Mouse (Mus musculus): ENCODE measurements around the gene Clec4g.

Clec4g gene

DNA sequence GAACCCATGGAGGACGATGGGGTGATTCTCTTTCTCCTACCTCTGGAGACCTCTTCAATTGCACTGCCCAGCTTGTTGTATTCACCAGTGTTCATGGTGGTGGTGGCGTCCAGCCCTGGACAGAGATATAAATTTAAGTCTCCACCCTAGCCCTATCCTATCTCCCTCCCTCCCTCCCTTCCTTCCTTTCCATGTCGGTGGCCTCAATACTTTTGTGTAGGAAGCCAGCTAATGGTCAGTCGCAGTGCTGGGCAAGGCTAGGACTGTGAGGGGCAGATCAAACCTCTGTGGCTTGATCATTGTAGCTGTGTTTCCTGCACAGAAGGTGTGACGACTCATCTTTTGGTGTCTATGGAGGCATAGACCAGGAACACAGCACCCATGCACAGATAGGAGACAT, at the start of gene Clec4g:
Gene Clec4g (minus strand): TSS at position 101 of the 400 bp plus-strand sequence.
- WGBS = 69% methylated on average over 5 of the region's 5 CpGs

DNA sequence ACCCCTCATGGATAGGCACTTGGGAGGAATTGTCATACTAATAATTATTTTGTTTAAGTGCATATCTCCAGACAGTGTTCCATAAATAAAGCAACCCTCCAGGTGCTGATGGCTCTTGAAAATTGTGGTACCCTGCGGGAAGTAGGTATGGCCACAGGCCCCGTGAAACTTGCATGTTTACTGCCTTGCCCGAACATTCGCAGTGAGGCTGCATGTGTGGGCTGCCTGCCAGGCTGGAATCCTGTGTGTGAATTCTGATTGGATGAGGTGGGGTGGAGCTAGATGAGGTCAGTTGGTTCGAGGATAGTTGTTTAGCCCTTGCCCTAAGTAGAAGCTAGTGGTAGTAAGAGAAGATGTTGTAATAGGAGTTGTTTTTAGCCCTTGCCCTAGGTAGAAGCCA, 48.2 kb upstream of the Clec4g start:
- WGBS = 83% methylated on average over 5 of the region's 5 CpGs

DNA sequence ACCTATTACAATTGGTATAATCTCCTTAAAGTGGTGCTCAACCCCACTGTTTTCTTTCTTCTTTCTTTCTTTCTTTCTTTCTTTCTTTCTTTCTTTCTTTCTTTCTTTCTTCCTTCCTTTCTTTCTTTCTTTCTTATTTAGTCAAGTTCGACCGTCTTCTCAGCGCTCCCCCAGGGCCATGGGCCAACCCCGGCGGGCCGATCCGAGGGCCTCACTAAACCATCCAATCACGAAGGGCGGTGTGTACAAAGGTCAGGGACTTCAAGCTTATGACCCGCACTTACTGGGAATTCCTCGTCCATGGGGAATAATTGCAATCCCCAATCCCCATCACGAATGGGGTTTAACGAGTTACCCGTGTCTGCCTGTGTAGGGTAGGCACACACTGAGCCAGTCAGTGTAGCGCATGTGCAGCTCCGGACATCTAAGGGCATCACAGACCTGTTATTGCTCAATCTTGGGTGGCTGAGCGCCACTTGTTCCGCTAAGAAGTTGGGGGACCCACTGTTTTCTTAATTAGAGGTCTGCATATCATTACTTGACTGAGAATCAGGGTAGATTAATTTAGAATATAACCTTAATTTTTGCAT, 33.9 kb upstream of the Clec4g start:
- 74% methylated on average over 18 of the region's 18 CpGs for WGBS

DNA sequence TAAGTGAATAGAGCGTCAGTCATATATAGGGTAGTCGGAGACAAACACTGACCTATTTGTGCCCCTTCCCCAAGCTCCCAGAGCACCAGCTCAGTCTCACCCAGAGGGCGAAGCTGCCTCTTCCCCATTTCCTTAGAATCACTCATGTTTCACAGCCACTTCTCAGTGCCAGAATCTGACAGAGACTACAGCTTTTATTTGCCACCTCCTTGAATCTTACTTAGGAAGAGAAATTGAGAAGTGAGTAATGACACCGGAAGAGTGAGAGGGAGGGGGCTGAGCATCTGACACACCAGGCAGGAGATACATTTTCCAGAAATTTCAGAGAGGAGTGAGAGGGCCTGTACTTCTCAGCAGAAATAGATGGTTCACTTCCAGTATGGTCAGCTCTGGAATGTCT, 28.3 kb upstream of the Clec4g start, which contains the start of gene Cd209a:
Gene Cd209a (minus strand): TSS at position 224 of the 400 bp plus-strand sequence.
- 82% methylated on average over 4 of the region's 4 CpGs for WGBS

DNA sequence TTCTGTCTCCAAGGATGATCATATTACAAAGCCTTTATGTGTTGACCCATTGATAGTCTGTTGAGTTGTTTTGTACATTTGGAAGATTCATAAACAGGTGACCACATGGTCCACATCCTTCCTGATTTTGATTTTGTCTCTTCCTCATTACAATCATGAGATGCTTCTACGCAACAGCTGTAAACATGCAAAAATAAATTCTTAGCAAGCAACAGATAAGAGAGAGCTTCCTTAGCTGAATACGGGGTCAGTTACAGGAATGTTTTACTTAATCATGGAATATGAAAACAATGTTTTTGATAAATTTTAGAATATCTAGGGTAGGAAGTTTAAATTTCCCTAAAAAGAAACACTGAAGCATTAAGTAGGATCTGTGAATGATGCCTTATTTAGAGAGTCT, 16.5 kb upstream of the Clec4g start:
- WGBS = 84% methylated on average over 2 of the region's 2 CpGs

DNA sequence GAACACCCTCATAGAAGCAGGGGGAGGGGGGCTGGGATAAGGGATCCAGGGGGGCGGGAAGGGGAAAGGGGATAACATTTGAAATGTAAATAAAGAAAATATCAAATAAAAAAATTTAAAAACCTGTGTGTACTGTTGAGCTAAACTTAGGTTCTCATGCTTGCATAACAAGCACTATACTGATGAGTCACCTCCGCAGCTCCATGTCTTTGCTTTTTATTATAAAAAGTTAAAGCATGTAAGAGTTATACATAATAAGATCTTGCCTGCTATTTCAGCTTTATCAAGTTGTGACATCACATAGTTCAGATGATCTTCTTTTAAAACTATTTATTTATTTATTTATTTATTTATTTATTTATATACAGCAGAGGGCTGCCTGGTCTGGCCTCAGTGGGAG, 15.1 kb upstream of the Clec4g start:
- WGBS = 75% methylated on average over 2 of the region's 2 CpGs

DNA sequence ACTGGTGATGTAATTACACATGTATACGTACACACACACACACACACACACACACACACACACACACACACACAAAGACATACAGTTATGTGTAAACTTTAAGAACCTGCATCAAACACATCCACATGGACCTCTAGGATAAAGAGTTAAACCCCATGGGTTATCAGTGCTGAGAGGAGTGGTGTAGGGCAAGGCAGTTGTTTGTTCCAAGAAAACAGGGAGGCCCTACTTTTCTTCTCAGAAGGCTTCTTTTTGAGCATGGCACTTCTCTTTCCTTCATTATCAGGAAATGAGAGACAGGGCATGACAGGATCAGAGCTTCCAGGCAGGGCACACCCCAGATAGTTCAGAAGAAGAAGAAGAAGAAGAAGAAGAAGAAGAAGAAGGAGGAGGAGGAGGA, 13.6 kb upstream of the Clec4g start:
- WGBS = 52% methylated on average over 1 of the region's 1 CpGs

DNA sequence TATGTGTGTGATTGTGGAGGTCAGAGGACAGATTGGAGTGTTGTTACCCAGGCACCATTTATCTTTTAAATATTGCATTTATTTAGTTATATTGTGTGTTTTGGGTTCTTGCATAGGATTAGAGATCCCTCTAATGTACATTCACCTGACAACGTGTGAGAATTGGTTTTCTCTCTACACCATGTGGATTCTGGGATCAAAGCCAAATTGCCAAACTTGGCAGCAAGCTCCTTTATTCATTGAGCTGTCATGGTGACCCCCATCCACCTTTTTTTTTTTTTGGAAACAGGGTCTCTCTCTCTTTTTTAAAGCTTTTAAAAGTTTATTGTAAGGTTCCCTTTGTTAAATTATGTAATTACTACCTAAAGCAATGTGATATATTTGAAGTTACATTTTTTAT, 590 bp upstream of the Clec4g start:
- 17% methylated on average over 1 of the region's 1 CpGs for WGBS

DNA sequence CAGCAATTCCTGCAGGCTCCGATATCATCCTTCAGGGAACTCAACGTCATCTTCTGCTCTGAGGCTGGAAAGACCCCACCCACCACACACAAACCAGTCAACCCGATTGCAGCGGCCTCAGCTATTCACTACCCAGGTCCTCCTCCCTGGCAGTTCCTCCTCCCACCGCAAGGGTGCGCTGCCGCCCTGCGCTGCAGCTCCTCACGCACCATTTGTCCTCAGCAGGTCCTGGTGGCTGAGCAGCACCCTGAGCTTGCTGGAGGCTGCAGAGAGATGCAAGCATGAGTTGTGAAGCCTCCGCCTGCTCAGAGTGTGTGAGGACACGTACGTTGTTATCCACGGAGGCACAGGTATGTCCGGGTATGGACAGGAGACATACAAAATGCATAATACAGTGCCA, 1.9 kb downstream of the Clec4g start:
- 19% methylated on average over 14 of the region's 14 CpGs for WGBS

DNA sequence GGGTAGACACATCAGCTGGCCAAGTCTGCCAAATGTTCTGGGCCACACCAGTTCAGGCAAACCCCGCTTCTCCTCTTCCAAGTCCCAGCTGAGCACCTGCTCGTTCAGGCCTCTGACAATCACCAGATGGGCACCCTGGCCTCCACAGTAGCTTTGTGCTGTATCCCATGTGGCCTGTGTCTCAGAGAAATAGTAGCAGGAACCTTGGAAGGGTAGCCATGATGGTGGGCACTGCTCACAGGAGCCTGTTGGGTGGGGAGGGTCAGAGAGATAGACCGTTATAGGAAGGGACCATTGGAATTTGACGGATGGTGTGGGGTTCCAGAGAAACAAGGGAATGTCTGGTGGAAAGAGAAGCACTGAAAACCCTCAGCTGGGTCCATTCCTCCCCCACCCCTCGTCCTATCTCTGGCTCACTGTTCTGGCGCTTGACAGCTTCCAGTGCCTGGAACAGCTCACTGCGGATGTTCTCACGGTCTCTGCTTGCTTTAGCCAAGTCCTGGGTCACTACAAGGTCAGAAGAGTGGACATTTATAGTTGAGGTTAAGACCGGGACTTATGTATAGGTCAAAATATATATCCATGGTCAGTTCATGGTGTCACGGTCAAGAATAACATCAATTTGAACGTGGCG, 3.0 kb downstream of the Clec4g start:
- WGBS = 89% methylated on average over 12 of the region's 12 CpGs

DNA sequence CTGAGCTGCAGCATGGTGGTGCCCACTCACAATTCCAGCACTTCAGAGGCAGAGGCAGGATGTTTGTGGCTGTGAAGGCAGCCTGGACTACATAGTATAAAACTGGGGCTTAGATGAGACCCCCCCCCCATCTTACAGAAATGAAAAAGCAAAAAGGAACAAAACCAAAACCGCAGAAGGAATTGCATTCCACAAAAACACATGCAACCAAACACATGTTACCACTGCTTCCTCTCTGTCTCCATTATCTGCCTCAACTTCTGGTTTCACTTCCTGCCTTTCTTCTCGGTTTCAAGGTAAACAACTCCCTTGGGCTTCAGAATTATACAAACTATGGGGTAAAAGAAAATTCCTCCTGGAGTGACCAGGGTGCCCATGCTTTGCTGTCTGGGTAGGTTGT, 8.8 kb downstream of the Clec4g start:
- WGBS = 59% methylated on average over 2 of the region's 2 CpGs

DNA sequence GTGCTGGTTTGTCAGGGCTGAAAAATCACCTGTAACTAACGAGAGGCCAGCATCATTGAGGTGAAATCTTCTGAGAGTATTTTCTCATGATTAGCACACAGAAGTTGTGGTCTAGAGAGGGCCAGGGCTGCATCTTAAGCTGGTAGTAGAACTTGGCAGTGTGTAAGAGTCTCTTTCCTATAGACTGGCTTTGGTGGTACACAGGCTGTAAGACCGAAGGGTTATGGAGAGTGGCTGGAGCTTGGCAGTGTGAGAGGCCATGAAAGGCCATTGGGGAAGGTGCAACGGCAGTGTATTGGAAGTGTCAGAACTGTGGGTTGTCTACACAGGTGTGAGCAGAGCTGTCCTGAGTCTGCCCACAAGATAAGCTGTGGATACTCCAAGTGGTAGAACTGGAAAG, 10.1 kb downstream of the Clec4g start:
- WGBS = 87% methylated on average over 3 of the region's 3 CpGs

DNA sequence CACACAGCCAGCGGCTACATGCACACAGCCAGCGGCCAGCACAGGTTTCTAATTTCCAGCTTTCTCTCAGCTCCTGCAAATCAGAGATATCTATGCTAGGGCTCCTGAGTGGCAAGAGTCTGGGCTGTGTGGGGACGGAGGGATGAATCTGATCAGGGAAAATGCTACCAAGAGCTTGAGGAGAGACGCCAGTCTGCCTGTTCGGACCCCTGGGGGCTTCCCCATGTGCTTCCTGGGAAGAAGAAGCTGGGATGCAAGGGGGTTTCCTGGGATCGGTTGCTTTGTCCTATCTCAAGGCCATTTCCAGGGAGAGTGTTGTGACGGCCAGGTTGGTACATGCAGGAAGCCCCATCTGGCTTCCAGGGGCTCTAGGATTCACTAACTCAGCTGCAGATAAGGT, 12.8 kb downstream of the Clec4g start:
- 76% methylated on average over 7 of the region's 7 CpGs for WGBS

DNA sequence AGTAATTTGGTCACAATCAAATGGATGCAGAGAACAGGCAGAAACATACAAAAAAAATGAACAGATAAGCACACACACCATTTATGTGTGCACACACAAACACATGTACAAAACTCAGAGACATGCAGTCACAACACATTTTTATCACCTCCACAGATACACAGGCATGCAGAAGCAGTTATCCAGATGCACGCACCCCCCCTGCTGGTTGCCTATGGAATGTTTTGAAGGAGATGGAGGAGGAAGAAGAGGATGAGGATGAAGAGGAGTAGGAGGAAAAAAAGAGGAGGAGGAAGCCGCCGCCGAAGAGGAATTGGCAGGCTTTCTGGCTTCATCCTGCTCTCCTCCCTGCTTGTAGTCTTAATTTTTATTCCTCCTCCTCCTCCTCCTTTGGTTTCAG, 14.7 kb downstream of the Clec4g start:
- 40% methylated on average over 4 of the region's 4 CpGs for WGBS

DNA sequence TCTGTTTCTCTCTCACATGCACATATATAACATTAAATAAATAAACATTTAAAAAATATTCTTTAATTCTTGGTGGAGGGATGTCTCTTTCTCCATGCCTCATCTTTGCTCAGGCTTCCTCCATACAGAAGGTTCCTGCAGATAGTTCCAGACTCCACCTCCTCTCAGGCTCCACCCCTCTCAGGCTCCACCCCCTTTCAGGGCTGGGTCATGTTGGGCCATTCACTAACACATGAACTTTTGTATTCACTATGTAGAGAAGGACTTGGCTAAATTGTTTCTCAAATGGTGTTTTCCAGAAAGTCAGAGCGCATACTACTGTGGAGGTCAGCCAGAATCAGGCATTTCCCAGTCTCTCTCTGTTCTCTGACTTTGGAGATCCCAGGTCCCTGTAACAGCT, 19.0 kb downstream of the Clec4g start:
- 91% methylated on average over 1 of the region's 1 CpGs for WGBS

DNA sequence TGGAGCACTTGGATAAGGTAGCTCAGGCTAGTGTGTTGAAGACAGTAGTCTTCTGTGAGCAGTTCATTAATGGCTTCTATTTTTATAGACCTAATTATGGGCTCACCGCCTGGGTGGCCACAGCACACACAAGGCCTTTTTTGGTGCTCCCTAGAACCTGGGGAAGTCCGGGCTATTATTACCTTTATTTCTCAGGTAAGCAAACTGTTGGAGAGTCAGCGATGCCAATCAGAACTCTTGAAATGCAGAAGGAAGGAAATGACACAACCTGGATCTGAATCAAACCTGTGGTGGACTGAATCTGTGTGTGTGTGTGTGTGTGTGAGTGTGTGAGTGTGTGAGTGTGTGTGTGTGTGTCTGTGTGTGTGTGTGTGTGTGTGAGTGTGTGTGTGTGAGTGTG, 26.3 kb downstream of the Clec4g start, which contains the start of gene Fcer2a:
Gene Fcer2a (minus strand): TSS at position 55 of the 400 bp plus-strand sequence.
- WGBS = 85% methylated on average over 3 of the region's 3 CpGs

DNA sequence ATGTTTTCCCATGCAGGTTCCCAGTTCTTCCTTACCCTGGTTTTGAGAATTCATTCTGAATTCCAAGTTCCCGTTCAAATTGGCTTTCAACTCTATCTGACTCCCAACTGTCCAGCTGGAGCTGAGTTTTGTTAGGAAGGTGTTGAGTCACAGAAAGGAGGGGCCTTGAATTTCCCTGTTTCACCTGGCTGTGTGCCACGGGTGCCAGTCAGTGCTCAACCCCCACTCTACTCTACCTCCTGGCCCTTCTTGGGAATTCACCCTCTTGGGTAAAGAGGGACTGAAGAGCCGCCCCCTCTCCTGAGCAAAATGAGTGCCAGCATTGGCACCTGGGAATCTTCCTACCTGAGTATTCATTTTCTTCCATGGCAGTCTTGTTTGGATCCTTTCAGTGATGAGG, 29.7 kb downstream of the Clec4g start:
- WGBS = 65% methylated on average over 3 of the region's 3 CpGs

DNA sequence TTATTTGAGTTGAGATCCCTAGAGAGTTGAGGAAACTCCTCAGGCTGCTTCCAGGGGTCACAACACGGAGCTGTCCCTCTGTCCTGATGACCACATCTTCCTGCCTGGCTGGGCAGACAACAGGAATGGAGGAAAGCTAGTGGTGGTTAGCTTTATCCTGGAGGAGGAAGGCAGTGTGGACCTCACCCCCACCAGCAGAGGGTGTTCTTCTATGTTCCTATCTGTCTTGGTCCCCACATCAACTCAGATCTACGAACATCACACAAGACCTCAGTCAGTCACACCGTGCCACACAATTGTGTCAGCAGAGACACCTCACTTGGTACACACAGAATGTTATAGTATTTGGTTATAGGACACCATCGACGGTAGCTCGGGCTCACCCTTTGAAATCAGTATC, 32.9 kb downstream of the Clec4g start:
- WGBS = 77% methylated on average over 6 of the region's 6 CpGs

DNA sequence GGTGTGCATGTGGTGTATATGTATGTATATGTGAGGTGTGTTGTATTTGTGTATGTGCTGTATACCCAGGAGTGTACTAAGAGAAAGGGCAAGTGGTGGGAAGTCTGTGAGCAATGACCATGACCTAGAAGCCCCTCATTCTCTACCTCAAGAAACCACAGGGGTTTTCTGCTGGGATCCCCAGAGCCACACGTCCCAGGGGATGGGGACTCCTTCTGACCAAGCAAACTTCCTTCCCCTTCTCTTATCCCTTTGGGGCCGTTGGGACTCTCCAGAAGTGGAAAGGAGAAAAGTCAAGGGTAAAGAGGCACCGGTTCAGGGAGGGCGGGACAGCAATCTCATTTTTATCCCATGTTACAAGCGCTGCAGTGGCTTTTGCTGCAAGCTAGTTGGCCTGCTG, 35.0 kb downstream of the Clec4g start:
- WGBS = 72% methylated on average over 5 of the region's 5 CpGs

DNA sequence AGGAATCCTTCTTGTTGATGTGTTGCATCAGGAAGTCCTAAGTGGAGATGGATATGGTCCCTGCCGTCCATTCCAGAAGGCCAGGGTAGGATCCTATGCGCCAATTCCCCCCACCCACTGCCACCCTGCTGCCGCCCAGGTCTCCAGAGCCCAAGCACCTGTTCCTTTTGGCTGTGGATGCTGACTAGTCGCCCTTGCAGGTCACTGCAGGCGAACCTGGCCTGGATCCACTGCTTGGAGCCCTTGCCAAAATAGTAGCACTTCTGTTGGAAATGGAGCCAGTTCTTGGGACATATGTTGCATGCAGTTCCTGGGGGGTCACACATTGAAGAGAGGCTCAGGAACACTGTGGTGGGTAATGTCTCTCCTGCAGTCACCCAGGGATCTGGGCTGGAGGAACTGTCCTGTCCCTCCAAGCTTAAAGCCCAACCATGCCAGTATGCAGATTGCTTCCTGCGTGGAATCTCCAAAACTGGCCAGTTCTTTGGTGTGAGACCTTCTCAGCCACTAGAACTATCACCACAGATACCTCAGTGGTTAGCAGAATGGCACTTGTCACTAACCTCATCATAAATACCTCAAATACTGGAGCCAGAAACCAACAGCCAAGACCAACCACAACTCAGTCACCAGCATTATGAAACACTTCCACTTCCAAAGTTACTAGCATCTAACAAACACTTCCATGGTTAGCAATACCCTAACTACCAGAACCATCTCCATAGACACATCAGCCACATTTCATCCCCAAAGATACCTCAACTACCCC, 36.9 kb downstream of the Clec4g start:
- WGBS = 63% methylated on average over 6 of the region's 6 CpGs

DNA sequence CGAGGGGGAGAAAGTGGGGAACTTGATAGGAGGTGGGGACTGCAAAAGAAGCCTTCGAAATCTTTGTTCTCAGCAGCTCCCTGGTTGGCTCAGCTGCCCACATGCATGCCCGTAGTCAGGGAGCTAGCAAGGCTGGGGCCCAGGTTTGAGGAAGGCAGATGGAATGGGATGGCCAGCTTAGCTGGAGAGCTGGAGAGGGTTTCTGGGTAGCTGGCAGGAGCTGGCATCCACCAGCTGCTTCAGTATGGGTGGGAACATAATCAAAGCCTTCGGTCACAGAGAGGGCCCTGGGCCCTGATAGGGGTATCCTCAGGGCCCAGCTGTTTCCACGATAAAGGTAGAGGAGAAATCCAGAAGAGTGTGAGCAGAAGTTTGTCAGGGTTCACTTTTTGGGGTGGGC, 38.0 kb downstream of the Clec4g start:
- 82% methylated on average over 5 of the region's 5 CpGs for WGBS

DNA sequence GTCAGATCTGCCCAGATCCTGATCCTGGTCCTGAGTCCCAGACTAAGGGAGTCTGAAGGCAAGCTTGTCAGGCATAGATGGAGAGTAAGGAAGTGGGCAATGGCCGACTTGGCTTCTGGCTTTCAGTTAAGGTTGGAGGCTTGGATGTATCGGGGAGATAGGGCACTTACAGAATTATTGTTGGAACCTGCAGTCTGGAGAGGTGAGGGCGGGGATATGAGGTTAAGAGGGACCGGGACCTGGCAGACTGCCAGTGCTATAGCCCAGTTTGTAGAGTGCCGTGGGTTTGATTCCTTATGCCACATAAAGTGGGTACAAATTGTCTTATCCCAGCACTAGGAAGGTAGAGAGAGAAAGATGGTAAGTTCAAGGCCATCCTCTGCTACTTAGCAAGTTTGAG, 40.8 kb downstream of the Clec4g start:
- WGBS = 78% methylated on average over 5 of the region's 5 CpGs

DNA sequence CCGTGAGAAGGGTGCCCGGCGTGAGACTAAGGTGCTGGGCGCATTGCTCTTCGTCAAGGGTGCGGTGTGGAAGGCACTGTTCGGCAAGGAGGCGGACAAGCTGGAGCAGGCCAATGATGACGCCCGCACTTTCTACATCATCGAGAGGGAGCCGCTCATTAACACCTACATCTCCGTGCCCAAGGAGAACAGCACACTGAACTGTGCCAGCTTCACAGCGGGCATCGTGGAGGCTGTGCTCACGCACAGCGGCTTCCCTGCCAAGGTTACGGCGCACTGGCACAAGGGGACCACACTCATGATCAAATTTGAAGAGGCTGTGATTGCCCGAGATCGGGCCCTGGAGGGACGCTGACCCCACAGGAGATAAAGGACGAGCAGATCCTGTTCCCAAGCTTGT, 41.2 kb downstream of the Clec4g start:
- 94% methylated on average over 23 of the region's 23 CpGs for WGBS
